Mouse (Mus musculus) brain, embryonic 14.5 days (tissue): ENCODE results near the gene Fubp1. TPM values are rescaled to one million over a fixed set of nuclear protein-coding genes. Genes with fewer than 3 reads are reported as not detected.

Source experiments
- DNase-seq: peaks from one replicate; pipeline ENCODE4 v3.0.0-alpha.2; 2011; ENCODE audit warnings: low read depth
- CTCF ChIP-seq: fragments of 200-500 bp; IDR thresholded peaks from 2 replicates; pipeline ENCODE4 v1.5.1; 2012; ENCODE audit warnings: inconsistent platforms, mild to moderate bottlenecking, moderate library complexity, borderline replicate concordance; ENCODE audit not compliant: insufficient read depth, insufficient read length; ENCODE audit errors: extremely low read depth
- POLR2A ChIP-seq: fragments of 200-500 bp; IDR thresholded peaks from 2 replicates; pipeline ENCODE4 v1.6.1; 2012; ENCODE audit warnings: mild to moderate bottlenecking, inconsistent platforms, borderline replicate concordance; ENCODE audit not compliant: poor library complexity, insufficient read depth, insufficient read length, severe bottlenecking; ENCODE audit errors: extremely low read depth
- polyA plus RNA-seq: library from polyadenylated mRNA; depleted of rRNA; stranded (reverse); fragments of >200 nt; gene quantifications from 2 replicates; pipeline ENCODE4 v1.2.3, GENCODE M21; 2012; rRNA removed

The Fubp1 gene
- polyA plus RNA-seq = 264 and 329 TPM in 2 replicates

- TF ChIP-seq CTCF (no peak), POLR2A (peak; percentile 95)
- peak; percentile 99 for DNase-seq
Measured at GRCm38 (mm10) chr3:152209967-152210634, at the start of gene Fubp1, which contains the start of gene Dnajb4. TSS of gene Fubp1 (plus strand) at chr3:152210422. TSS of gene Dnajb4 (minus strand) at chr3:152210302.

DNA sequence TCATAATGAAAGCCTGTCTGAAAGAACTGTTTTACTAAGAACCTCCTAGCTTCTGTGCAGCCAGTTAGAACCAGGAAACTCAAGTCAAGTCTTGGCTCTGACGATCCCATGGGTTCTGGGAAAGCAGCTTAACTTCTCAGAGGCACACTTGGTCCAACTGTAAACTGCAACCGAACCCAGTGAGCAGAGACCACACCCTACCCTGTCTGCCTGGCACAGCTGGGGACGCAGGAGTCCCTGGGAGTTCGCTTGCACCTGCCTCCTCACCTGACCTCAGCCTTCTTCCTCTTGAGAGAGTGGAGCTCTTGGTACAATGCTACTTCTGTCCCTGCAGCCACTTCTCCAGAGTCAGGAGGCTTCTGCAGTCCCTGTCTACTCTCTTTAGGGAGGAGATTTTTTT, 49.6 kb upstream of the Fubp1 start:
- TF ChIP-seq CTCF = no peak

DNA sequence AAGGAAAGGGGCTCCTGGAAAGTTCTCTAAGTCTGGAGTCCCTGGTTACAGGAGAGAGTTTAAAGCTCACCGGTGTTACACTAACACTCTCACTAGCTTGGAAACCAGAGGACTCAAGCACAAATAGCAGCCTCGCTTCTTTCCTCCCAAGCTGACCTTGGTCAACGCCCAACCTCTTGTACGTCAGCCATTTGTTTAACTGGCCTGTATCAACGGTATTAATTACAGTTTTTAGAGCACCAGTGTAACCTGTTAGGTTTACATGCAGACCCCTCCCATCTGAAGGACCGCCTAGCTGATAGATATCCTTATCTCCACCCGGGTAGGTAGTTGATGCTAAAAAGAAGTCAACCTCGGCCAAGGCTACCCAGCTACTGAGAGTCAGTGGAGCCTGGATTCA, 46.9 kb upstream of the Fubp1 start:
- TF ChIP-seq POLR2A = no peak
- no peak for TF ChIP-seq CTCF
- no peak for DNase-seq

More for the DNA sequence above, 49.6 kb upstream of the Fubp1 start:
- no peak for DNase-seq

GRCm38 (mm10) chr3:152165014-152165350, 45.2 kb upstream of the Fubp1 start:
- TF ChIP-seq CTCF = no peak
- no peak for TF ChIP-seq POLR2A

DNA sequence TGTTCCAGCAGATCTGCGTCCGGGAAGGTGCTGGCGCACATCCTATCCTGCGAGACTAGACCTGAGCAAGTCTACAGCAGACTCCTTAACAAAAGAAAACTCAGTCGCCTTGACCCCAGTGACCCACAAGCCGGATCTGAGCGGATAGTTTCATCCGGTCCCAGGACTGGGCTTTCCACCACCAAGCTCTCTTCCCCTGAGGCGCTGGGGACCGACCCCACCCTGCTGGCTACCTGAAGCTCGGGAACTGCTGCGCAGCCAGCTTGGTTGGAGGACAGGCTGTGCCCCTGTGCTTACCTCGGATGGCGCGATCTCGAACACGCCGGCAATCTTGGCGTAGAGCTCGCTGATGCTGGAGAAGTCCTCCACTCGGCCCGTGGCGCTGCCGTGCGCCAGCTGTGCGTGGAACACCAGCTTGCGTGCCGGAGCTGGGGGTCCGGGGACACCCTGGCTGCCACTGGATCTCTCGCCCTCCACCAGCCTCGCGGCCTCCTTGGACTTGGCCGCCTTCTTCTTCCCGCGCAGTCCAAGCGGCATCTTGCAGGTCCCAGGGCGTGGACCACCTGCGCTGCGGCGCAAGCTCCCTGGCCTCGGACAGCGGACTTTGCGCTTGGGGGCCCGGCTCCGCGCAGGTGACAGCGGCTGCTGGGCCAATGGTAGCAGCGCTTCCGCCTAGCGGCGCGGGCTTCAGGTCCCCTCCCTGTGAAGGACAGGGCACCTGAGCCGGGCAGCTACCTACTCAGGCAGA, 44.7 kb upstream of the Fubp1 start:
- TF ChIP-seq CTCF (no peak), POLR2A (no peak)
- peak; percentile 72 for DNase-seq

More at GRCm38 (mm10) chr3:152165014-152165350, 45.2 kb upstream of the Fubp1 start:
- DNase-seq = no peak

DNA sequence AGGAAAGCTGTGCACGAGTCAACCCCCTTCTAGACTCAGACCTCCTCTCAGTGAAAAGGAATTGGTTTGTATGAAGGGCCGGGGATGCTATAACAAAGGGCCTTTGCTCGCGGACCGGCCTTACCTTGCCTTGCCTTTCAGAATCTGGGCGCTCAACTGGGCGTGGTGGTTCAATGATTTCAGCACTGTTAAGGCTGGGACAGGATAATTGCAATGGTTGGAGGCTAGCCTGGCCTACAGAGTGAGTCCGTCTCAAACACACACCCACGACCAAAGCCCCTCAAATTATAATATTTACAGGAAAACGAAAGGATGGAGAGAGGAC, 44.2 kb upstream of the Fubp1 start, which contains the start of gene Gipc2:
Gipc2 (minus strand) TSS at position 132 of the 325 bp plus-strand sequence.
- no peak for TF ChIP-seq POLR2A
- no peak for DNase-seq

- DNase-seq = peak; percentile 73
- no peak for TF ChIP-seq CTCF
- TF ChIP-seq POLR2A = no peak
Measured at GRCm38 (mm10) chr3:152166699-152167451, 43.3 kb upstream of the Fubp1 start.

- TF ChIP-seq CTCF = no peak
- no peak for TF ChIP-seq POLR2A
- DNase-seq = no peak
Measured at GRCm38 (mm10) chr3:152168007-152168406, 42.2 kb upstream of the Fubp1 start.

GRCm38 (mm10) chr3:152170407-152170806, 39.8 kb upstream of the Fubp1 start:
- no peak for DNase-seq
- TF ChIP-seq POLR2A (no peak), CTCF (no peak)

DNA sequence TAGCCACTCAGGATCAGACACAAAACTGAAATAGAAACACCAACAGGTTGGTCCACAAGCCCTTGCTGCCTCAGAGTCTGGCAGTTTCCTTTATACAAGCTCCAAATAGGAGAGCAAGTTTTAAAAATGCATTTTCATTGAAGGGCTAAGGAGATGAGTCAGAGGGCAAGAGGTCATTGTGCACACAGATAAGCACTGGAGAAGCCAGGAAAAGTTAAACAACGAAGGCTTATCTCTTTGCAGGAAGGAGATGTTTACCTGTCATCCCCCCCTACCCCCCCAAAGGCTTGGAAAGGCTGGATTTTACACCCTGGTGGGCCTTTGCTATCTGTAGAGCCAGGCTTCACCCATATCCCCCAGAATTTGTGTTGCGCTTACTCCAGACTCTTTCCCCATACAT, 39.0 kb upstream of the Fubp1 start:
- TF ChIP-seq CTCF = no peak
- no peak for TF ChIP-seq POLR2A
- no peak for DNase-seq

DNA sequence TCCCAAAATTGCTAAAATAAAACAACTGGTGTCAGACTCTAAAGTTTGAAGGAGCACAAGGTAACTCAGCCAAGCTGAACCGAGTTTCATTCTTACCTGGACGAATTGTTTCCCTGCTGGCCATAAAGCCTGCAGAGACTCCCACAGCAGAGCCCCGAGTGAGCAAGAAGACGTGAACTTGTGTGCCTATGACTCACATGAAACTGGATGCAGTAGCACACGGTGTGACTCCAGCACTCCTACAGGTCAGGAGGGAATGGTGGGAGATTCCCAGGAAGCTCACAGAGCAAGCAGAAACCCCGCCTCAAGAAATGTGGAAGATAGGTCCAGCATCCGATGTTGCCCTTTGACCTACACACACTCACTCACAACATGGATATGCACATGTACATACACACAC, 38.4 kb upstream of the Fubp1 start:
- TF ChIP-seq CTCF (no peak), POLR2A (no peak)

More for the DNA sequence above, 38.4 kb upstream of the Fubp1 start:
- DNase-seq = no peak
